Mouse (Mus musculus) right cerebral cortex, postnatal 36 days (tissue): ENCODE data around the gene Hook2.
A peak's percentile ranks its signal among the peaks of the same experiment; 100 is the strongest.

Experiments
- DNase-seq, 2 experiments: peaks; one replicate each; pipeline ENCODE4 v3.0.0; 2022; ENCODE audit warnings: low spot score in 2 of 2, mixed read lengths in 1 of 2

The Hook2 gene

GRCm38 (mm10) chr8:85032622-85033311 is 42.4 kb downstream of the Hook2 start:
- DNase-seq: no peak

- DNase-seq: no peak
These were observed 43.5 kb downstream of the Hook2 start for GRCm38 (mm10) chr8:85033867-85034266.

GRCm38 (mm10) chr8:85034764-85035163 is 44.4 kb downstream of the Hook2 start:
- peak in 1 of 2 experiments; percentile 37 for DNase-seq

GRCm38 (mm10) chr8:85035165-85035727 is 44.8 kb downstream of the Hook2 start:
- no peak for DNase-seq

- DNase-seq: no peak
These were observed 45.4 kb downstream of the Hook2 start for GRCm38 (mm10) chr8:85035728-85036310.

DNA sequence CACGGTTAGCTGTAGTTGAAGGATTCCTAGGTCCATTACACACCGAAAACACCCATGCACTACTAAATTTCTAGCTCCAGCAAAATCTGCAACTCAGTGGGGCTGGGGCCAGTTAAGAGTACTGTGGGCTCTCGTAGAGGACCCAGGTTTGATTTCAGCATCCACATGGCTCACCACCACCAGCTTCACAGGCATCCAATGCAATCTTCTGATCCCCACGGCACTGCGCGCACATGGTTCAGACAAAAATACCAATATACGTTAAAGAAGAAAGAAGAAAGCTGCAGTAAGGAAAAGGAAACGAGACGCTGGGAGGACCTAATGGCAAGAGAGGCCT is 45.9 kb downstream of the Hook2 start:
- DNase-seq: no peak

GRCm38 (mm10) chr8:85036718-85037365 is 46.4 kb downstream of the Hook2 start, which contains the start of gene Tnpo2:
TSS of gene Tnpo2 (plus strand) at chr8:85036915.
- DNase-seq: peak; percentile 87 to 94

- no peak for DNase-seq
These were observed 46.9 kb downstream of the Hook2 start for GRCm38 (mm10) chr8:85037366-85037680.

DNA sequence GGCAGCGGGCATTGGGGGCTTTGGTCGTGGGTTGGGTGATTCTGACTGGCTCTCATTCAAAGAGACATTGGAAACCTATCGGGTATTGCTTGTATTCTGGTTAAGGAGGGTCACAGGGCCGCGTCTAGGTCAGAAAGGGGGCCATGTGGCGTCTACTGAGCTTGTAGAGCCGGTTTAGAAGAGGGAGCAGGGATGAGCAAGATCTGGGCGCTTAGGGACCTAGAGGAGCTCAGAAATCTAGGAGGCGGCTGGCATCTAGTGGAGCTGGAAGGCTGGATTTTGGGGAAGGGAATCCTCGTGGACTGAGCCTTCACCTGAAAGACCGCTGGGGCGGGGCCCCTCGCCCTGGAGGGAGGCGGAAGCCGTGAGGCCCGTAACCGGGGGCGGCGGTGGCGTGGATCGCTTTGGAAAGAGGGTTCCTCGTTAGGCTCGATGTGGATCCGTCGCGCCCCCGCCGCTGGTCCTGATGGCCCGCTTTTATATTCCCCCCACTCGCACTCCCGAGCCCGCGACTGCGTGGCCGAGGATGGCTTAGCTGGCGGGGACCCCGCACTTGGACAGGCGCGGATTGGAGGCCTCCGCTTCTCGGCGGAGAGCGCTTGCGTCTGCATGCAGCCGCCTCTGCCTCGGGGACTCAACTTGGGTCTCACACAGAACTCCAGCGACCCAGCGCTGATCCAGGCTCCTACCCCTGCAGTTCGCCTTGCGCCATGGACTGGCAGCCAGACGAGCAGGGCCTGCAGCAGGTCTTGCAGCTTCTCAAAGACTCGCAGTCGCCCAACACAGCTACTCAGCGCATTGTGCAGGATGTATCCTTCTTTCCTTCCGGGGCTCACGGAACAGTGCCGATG is 47.5 kb downstream of the Hook2 start:
- peak; percentile 53 to 59 for DNase-seq

GRCm38 (mm10) chr8:85043619-85044018 is 53.2 kb downstream of the Hook2 start:
- no peak for DNase-seq
